Mouse (Mus musculus): ENCODE data around the gene Adss.

The Adss gene

GRCm38 (mm10) chr1:177727883-177728525 lies 68.3 kb downstream of the Adss start:
- no peak for DNase-seq (ENCODE audit: low spot score)

- DNase-seq (ENCODE audit: low spot score), result no peak
These were observed 69.4 kb downstream of the Adss start for GRCm38 (mm10) chr1:177726870-177727269.

- no peak for DNase-seq (ENCODE audit: low spot score)
These were observed 72.5 kb downstream of the Adss start for GRCm38 (mm10) chr1:177723786-177724185.

- no peak for DNase-seq (ENCODE audit: low spot score)
These were observed 77.3 kb downstream of the Adss start for GRCm38 (mm10) chr1:177719029-177719427.

GRCm38 (mm10) chr1:177718340-177719028 lies 77.8 kb downstream of the Adss start:
- DNase-seq (ENCODE audit: low spot score), result no peak

- no peak for DNase-seq (ENCODE audit: low spot score)
These were observed 79.1 kb downstream of the Adss start for GRCm38 (mm10) chr1:177717057-177717835.

- no peak for DNase-seq (ENCODE audit: low spot score)
These were observed 79.9 kb downstream of the Adss start for GRCm38 (mm10) chr1:177716448-177716847.

GRCm38 (mm10) chr1:177714397-177715012 lies 81.8 kb downstream of the Adss start:
- DNase-seq (ENCODE audit: low spot score), result no peak

GRCm38 (mm10) chr1:177713635-177714396 lies 82.5 kb downstream of the Adss start:
- DNase-seq (ENCODE audit: low spot score), result no peak
